Mouse (Mus musculus): ENCODE data around the gene Slc41a3.
A peak's percentile ranks its signal among the peaks of the same experiment; 100 is the strongest.

The Slc41a3 gene

GRCm38 (mm10) chr6:90597592-90597991 is 6.9 kb upstream of the Slc41a3 start:
- DNase-seq (ENCODE audit: inconsistent ontology term), result peak; percentile 22

- DNase-seq (ENCODE audit: inconsistent ontology term), result no peak
These were observed 6.3 kb upstream of the Slc41a3 start for GRCm38 (mm10) chr6:90598197-90598596.

GRCm38 (mm10) chr6:90600351-90600750 is 4.2 kb upstream of the Slc41a3 start:
- no peak for DNase-seq (ENCODE audit: inconsistent ontology term)

GRCm38 (mm10) chr6:90601736-90602135 is 2.8 kb upstream of the Slc41a3 start:
- DNase-seq (ENCODE audit: inconsistent ontology term), result no peak

- no peak for DNase-seq (ENCODE audit: inconsistent ontology term)
These were observed 2.2 kb upstream of the Slc41a3 start for GRCm38 (mm10) chr6:90602304-90602703.

- DNase-seq (ENCODE audit: inconsistent ontology term), result no peak
These were observed 1.4 kb upstream of the Slc41a3 start for GRCm38 (mm10) chr6:90603126-90603525.

- no peak for DNase-seq (ENCODE audit: inconsistent ontology term)
These were observed 395 bp upstream of the Slc41a3 start for GRCm38 (mm10) chr6:90604130-90604529.

- DNase-seq (ENCODE audit: inconsistent ontology term), result no peak
These were observed 757 bp downstream of the Slc41a3 start for GRCm38 (mm10) chr6:90605298-90605665.

GRCm38 (mm10) chr6:90606538-90606937 is 2.0 kb downstream of the Slc41a3 start:
- DNase-seq (ENCODE audit: inconsistent ontology term), result peak; percentile 39

- DNase-seq (ENCODE audit: inconsistent ontology term), result peak; percentile 43
These were observed 2.7 kb downstream of the Slc41a3 start for GRCm38 (mm10) chr6:90607196-90607595.

- no peak for DNase-seq (ENCODE audit: inconsistent ontology term)
These were observed 3.7 kb downstream of the Slc41a3 start for GRCm38 (mm10) chr6:90608186-90608585.

GRCm38 (mm10) chr6:90610248-90610647 is 5.7 kb downstream of the Slc41a3 start:
- no peak for DNase-seq (ENCODE audit: inconsistent ontology term)

- DNase-seq (ENCODE audit: inconsistent ontology term), result peak; percentile 20
These were observed 8.8 kb downstream of the Slc41a3 start for GRCm38 (mm10) chr6:90613277-90613676.

GRCm38 (mm10) chr6:90615362-90615761 is 10.8 kb downstream of the Slc41a3 start:
- no peak for DNase-seq (ENCODE audit: inconsistent ontology term)

GRCm38 (mm10) chr6:90615991-90616390 is 11.5 kb downstream of the Slc41a3 start:
- no peak for DNase-seq (ENCODE audit: inconsistent ontology term)

- no peak for DNase-seq (ENCODE audit: inconsistent ontology term)
These were observed 12.0 kb downstream of the Slc41a3 start for GRCm38 (mm10) chr6:90616481-90616880.

- DNase-seq (ENCODE audit: inconsistent ontology term), result no peak
These were observed 13.7 kb downstream of the Slc41a3 start for GRCm38 (mm10) chr6:90618274-90618673.

GRCm38 (mm10) chr6:90618821-90619636 is 14.5 kb downstream of the Slc41a3 start:
- no peak for DNase-seq (ENCODE audit: inconsistent ontology term)

GRCm38 (mm10) chr6:90619936-90620335 is 15.4 kb downstream of the Slc41a3 start:
- DNase-seq (ENCODE audit: inconsistent ontology term), result no peak

- no peak for DNase-seq (ENCODE audit: inconsistent ontology term)
These were observed 16.5 kb downstream of the Slc41a3 start for GRCm38 (mm10) chr6:90620791-90621583.

GRCm38 (mm10) chr6:90621584-90621890 is 17.0 kb downstream of the Slc41a3 start:
- DNase-seq (ENCODE audit: inconsistent ontology term), result no peak

GRCm38 (mm10) chr6:90622758-90623455 is 18.4 kb downstream of the Slc41a3 start:
- DNase-seq (ENCODE audit: inconsistent ontology term), result peak; percentile 9

- DNase-seq (ENCODE audit: inconsistent ontology term), result no peak
These were observed 18.9 kb downstream of the Slc41a3 start for GRCm38 (mm10) chr6:90623456-90623836.

Data from Muller cell, postnatal 12 days (primary cell).